Mouse (Mus musculus) cortical plate, adult 2 months (tissue): ENCODE measurements around the gene Ippk. TPM values are rescaled to one million over a fixed set of nuclear protein-coding genes. Genes with fewer than 3 reads are reported as not detected.
A peak's percentile ranks its signal among the peaks of the same experiment; 100 is the strongest.

Source experiments
- H3K27ac ChIP-seq: fragments of 200-500 bp; 2 replicates; pipeline ENCODE4 v1.5.1; 2012; ENCODE audit warnings: low read length, control low read depth, inconsistent platforms; ENCODE audit not compliant: insufficient read depth
- H3K4me1 ChIP-seq: fragments of 200-500 bp; 2 replicates; pipeline ENCODE4 v1.6.1; 2011; ENCODE audit warnings: low read length; ENCODE audit not compliant: control insufficient read depth, insufficient read depth
- H3K4me3 ChIP-seq: fragments of 200-500 bp; 2 replicates; pipeline ENCODE4 v1.5.1; 2011; ENCODE audit warnings: mild to moderate bottlenecking, low read length, control low read depth; ENCODE audit not compliant: insufficient read depth
- CTCF ChIP-seq: fragments of 200-500 bp; IDR thresholded peaks from 2 replicates; pipeline ENCODE4 v1.5.1; 2011; ENCODE audit warnings: mild to moderate bottlenecking, control low read depth, low read length; ENCODE audit not compliant: insufficient read depth; ENCODE audit errors: extremely low read depth
- POLR2A ChIP-seq: fragments of 200-500 bp; IDR thresholded peaks from 2 replicates; pipeline ENCODE4 v1.6.1; 2011; ENCODE audit warnings: mild to moderate bottlenecking, low read length, control low read depth; ENCODE audit not compliant: insufficient read depth; ENCODE audit errors: extremely low read depth
- polyA plus RNA-seq: library from polyadenylated mRNA; depleted of rRNA; stranded (reverse); fragments of >200 nt; gene quantifications from 2 replicates; pipeline ENCODE4 v1.2.3, GENCODE M21; 2012

The Ippk gene
- polyA plus RNA-seq, 1 experiment = 11.2 TPM

- no peaks in the 10 kb centered on the region for H3K4me1 ChIP-seq
Observed at GRCm38 (mm10) chr13:49471981-49472675, 51.1 kb downstream of the Ippk start.

GRCm38 (mm10) chr13:49472676-49473005 lies 51.6 kb downstream of the Ippk start:
- TF ChIP-seq CTCF (no peak), POLR2A (no peak)
- H3K4me3 ChIP-seq = no peak overlapping the region

More at GRCm38 (mm10) chr13:49471981-49472675, 51.1 kb downstream of the Ippk start:
- no peak overlapping the region for H3K27ac ChIP-seq
- no peak overlapping the region for H3K4me3 ChIP-seq
- no peak for TF ChIP-seq CTCF
- no peak for TF ChIP-seq POLR2A

GRCm38 (mm10) chr13:49477887-49478286 lies 56.8 kb downstream of the Ippk start:
- Histone ChIP-seq H3K4me1 (peaks cover 3% of the 10 kb centered on the region), H3K27ac (no peak overlapping the region), H3K4me3 (no peak overlapping the region)
- TF ChIP-seq CTCF (no peak), POLR2A (no peak)

More at GRCm38 (mm10) chr13:49472676-49473005, 51.6 kb downstream of the Ippk start:
- no peak overlapping the region for H3K27ac ChIP-seq
- no peaks in the 10 kb centered on the region for H3K4me1 ChIP-seq

GRCm38 (mm10) chr13:49478851-49479374 lies 57.9 kb downstream of the Ippk start:
- TF ChIP-seq POLR2A = no peak
- TF ChIP-seq CTCF = no peak
- Histone ChIP-seq H3K4me1 (peaks cover 3% of the 10 kb centered on the region), H3K4me3 (no peak overlapping the region), H3K27ac (no peak overlapping the region)

GRCm38 (mm10) chr13:49479399-49479798 lies 58.4 kb downstream of the Ippk start:
- 0 out of 2 replicates have a peak overlapping the region, but pooled peaks have one; percentile 45 for H3K27ac ChIP-seq
- TF ChIP-seq CTCF (no peak), POLR2A (no peak)
- H3K4me1 ChIP-seq = peaks cover 3% of the 10 kb centered on the region
- no peak overlapping the region for H3K4me3 ChIP-seq

- Histone ChIP-seq H3K4me3 (no peak overlapping the region), H3K4me1 (peaks cover 3% of the 10 kb centered on the region)
Observed at GRCm38 (mm10) chr13:49480057-49480456, 59.0 kb downstream of the Ippk start.

GRCm38 (mm10) chr13:49480551-49480950 lies 59.5 kb downstream of the Ippk start:
- Histone ChIP-seq H3K4me1 (peaks cover 3% of the 10 kb centered on the region), H3K4me3 (no peak overlapping the region), H3K27ac (no peak overlapping the region)
- no peak for TF ChIP-seq CTCF
- TF ChIP-seq POLR2A = no peak

More at GRCm38 (mm10) chr13:49480057-49480456, 59.0 kb downstream of the Ippk start:
- H3K27ac ChIP-seq = no peak overlapping the region
- TF ChIP-seq CTCF = no peak
- TF ChIP-seq POLR2A = no peak

GRCm38 (mm10) chr13:49485388-49485787 lies 64.3 kb downstream of the Ippk start:
- Histone ChIP-seq H3K4me1 (peaks cover 1% of the 10 kb centered on the region; the same call in 1 of the 2 replicates), H3K4me3 (no peak overlapping the region), H3K27ac (no peak overlapping the region)
- no peak for TF ChIP-seq CTCF
- no peak for TF ChIP-seq POLR2A

- H3K4me1 ChIP-seq = no peaks in the 10 kb centered on the region
- H3K4me3 ChIP-seq = no peak within 1 kb of the TSS
- H3K27ac ChIP-seq = no peak within 1 kb of the TSS; the same call in 1 of the 2 replicates
- TF ChIP-seq CTCF = no peak
Observed at GRCm38 (mm10) chr13:49492376-49493368, 71.6 kb downstream of the Ippk start, which contains the start of gene Tes3-ps. Tes3-ps (plus strand) TSS chr13:49493318.
